Mouse (Mus musculus): Measurements from ENCODE around the gene Nebl. TPM values are rescaled to one million over a fixed set of nuclear protein-coding genes. Genes with fewer than 3 reads are reported as not detected.

Gene Nebl
- polyA plus RNA-seq, 1 experiment: 132 TPM

DNA sequence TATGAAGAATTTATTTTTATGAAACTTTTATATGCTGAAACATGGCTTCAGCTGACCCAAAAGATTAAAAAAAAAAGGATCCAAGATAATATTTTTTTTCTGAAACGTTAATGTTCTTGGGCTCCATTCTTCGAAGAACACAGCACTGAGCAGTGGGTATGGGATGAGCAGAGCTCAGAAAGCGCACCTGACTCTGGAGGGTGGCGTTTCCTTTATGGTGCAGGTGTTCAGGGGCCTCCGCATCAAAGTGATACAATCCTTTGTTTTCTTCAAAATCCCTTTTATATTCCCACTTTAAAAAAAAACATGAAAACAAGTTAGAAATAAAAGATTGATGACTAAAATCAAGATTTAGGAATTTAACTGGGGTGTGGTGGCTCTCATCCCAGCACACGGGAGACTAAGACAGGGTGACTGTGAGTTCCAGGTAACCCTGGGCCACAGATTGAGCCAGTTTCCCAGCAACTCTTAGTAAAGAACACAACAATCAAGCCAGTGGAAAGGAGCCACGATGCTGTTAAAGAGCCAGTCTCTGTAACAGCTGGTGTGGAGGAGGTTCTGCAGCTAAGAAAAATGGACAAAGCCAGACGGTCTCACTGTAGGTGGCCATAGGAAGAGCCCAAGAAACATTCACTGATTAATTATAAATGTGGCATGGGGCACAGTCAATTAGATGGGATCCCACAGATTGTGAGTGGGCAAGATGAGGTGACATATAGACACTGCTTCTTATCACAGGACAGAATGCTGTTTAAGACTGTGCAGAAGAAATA is 317.6 kb downstream of the Nebl start:
- Histone ChIP-seq H3K4me1 (replicated peaks; ENCODE audit: control insufficient read depth, insufficient read depth, low read length) (peaks cover 9% of the 10 kb centered on the region), H3K36me3 (ENCODE audit: control insufficient read depth, insufficient read depth, low read length) (no peaks in the 10 kb centered on the region), H3K4me3 (ENCODE audit: control insufficient read depth, insufficient read depth, low read length) (no peak overlapping the region), H3K27me3 (ENCODE audit: control insufficient read depth, insufficient read depth, low read length) (no peaks in the 10 kb centered on the region), H3K27ac (ENCODE audit: control insufficient read depth, insufficient read depth, low read length) (no peak overlapping the region)
- DNase-seq: peak; percentile 25
- WGBS: 14% methylated on average over 8 of the region's 8 CpGs
- TF ChIP-seq POLR2A (IDR thresholded peaks at IDR 0.05; ENCODE audit: control insufficient read depth, extremely low read depth, insufficient read depth, low read length, poor library complexity): no peak
- no peak for TF ChIP-seq CTCF (IDR thresholded peaks at IDR 0.05; ENCODE audit: borderline replicate concordance, control insufficient read depth, extremely low read depth, insufficient read depth, low read length, poor library complexity)

DNA sequence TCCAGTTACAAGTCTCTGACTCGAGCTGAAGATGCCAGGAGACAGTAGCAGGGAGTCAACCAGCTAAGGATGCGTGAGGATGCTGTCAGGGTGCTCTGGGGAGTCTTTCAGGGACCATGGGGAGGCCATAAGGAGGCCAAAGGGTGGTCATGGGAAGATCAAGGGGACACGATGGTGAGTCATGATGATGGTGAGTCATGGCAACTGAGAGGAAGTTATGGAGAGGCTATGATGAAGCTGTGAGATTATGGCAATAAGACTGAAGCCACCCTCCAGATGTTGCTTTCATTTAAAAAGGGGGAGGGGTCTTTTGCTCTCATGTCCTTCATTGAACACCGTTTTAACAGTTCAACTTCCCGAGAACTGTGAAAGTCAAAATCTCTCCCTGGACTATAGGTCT is 322.0 kb downstream of the Nebl start:
- H3K27ac ChIP-seq (ENCODE audit: control insufficient read depth, insufficient read depth, low read length): no peak overlapping the region
- no peaks in the 10 kb centered on the region for H3K36me3 ChIP-seq (ENCODE audit: control insufficient read depth, insufficient read depth, low read length)
- DNase-seq: no peak
- peaks cover 7% of the 10 kb centered on the region for H3K4me1 ChIP-seq (replicated peaks; ENCODE audit: control insufficient read depth, insufficient read depth, low read length)
- WGBS: 87% methylated on average over 5 of the region's 5 CpGs
- H3K27me3 ChIP-seq (ENCODE audit: control insufficient read depth, insufficient read depth, low read length): no peaks in the 10 kb centered on the region
- H3K4me3 ChIP-seq (ENCODE audit: control insufficient read depth, insufficient read depth, low read length): no peak overlapping the region
- TF ChIP-seq POLR2A (IDR thresholded peaks at IDR 0.05; ENCODE audit: control insufficient read depth, extremely low read depth, insufficient read depth, low read length, poor library complexity) (no peak), CTCF (IDR thresholded peaks at IDR 0.05; ENCODE audit: borderline replicate concordance, control insufficient read depth, extremely low read depth, insufficient read depth, low read length, poor library complexity) (no peak)

DNA sequence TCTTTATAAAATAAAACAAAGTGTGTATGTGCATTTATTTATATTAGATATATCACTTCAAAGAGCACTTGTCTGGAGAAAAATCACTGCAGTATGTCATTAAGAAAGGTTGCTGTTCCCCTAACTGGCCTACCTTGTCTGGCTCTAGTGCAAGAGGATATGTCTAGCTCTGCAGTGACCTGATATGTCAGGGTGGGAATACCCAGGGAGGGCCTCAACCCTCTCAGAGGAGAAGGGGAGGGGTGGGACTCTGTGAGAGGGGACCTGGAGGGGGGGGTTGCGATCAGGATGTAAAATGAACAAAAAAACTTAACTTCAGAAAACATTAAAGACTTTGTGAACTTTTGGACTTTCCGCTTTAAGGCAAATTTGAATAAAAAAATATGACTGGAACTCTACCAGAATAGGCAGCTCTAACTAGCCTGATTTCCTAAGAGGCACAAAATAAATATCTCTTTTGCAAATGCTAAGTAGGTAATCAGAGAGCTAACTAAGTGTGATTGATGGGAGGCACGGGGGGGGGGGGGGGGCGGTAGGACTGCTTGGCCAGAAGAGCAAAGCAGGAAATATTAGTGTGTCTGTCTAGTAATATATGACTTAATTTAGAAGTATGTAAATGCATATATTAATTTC is 325.2 kb downstream of the Nebl start:
- no peak overlapping the region for H3K27ac ChIP-seq (ENCODE audit: control insufficient read depth, insufficient read depth, low read length)
- H3K27me3 ChIP-seq (ENCODE audit: control insufficient read depth, insufficient read depth, low read length): no peaks in the 10 kb centered on the region
- 78% methylated on average over 4 of the region's 4 CpGs for WGBS
- H3K4me1 ChIP-seq (replicated peaks; ENCODE audit: control insufficient read depth, insufficient read depth, low read length): no peaks in the 10 kb centered on the region; the same call in 1 of the 2 replicates
- no peak overlapping the region for H3K4me3 ChIP-seq (ENCODE audit: control insufficient read depth, insufficient read depth, low read length)
- no peaks in the 10 kb centered on the region for H3K36me3 ChIP-seq (ENCODE audit: control insufficient read depth, insufficient read depth, low read length)
- no peak for TF ChIP-seq CTCF (IDR thresholded peaks at IDR 0.05; ENCODE audit: borderline replicate concordance, control insufficient read depth, extremely low read depth, insufficient read depth, low read length, poor library complexity)
- TF ChIP-seq POLR2A (IDR thresholded peaks at IDR 0.05; ENCODE audit: control insufficient read depth, extremely low read depth, insufficient read depth, low read length, poor library complexity): no peak
- DNase-seq: no peak

GRCm38 (mm10) chr2:17402511-17402910 is 328.8 kb downstream of the Nebl start:
- no peaks in the 10 kb centered on the region for H3K36me3 ChIP-seq (ENCODE audit: control insufficient read depth, insufficient read depth, low read length)
- no peak for DNase-seq
- 91% methylated on average over 4 of the region's 4 CpGs for WGBS
- no peak overlapping the region for H3K27ac ChIP-seq (ENCODE audit: control insufficient read depth, insufficient read depth, low read length)
- H3K27me3 ChIP-seq (ENCODE audit: control insufficient read depth, insufficient read depth, low read length): no peaks in the 10 kb centered on the region
- 0 out of 2 replicates have a peak, but pooled peaks cover 2% of the 10 kb centered on the region for H3K4me1 ChIP-seq (replicated peaks; ENCODE audit: control insufficient read depth, insufficient read depth, low read length)
- no peak for TF ChIP-seq POLR2A (IDR thresholded peaks at IDR 0.05; ENCODE audit: control insufficient read depth, extremely low read depth, insufficient read depth, low read length, poor library complexity)
- TF ChIP-seq CTCF (IDR thresholded peaks at IDR 0.05; ENCODE audit: borderline replicate concordance, control insufficient read depth, extremely low read depth, insufficient read depth, low read length, poor library complexity): no peak
- H3K4me3 ChIP-seq (ENCODE audit: control insufficient read depth, insufficient read depth, low read length): no peak overlapping the region

DNA sequence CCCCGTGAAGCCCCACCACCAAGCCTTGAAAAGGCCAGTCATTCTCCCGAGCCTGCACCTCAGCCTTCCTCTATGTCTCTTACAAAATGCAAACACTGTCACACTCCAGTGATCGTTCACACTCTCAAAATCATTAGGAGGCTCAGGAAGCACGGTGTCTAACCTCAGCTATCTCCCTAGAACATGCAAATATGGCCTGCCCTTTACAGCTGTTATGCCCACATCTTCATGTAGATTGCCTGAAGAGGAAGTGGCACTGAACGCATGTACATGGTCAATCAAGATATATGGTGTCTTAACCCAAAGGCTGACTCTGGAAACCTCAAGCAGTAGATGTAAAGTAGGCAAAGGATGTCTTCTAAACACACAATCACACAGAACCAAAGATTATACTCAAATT is 335.0 kb downstream of the Nebl start:
- Histone ChIP-seq H3K4me1 (replicated peaks; ENCODE audit: control insufficient read depth, insufficient read depth, low read length) (0 out of 2 replicates have a peak, but pooled peaks cover 2% of the 10 kb centered on the region), H3K36me3 (ENCODE audit: control insufficient read depth, insufficient read depth, low read length) (no peaks in the 10 kb centered on the region), H3K27me3 (ENCODE audit: control insufficient read depth, insufficient read depth, low read length) (no peaks in the 10 kb centered on the region), H3K27ac (ENCODE audit: control insufficient read depth, insufficient read depth, low read length) (no peak overlapping the region), H3K4me3 (ENCODE audit: control insufficient read depth, insufficient read depth, low read length) (no peak overlapping the region)
- WGBS: 77% methylated on average over 5 of the region's 5 CpGs
- no peak for TF ChIP-seq CTCF (IDR thresholded peaks at IDR 0.05; ENCODE audit: borderline replicate concordance, control insufficient read depth, extremely low read depth, insufficient read depth, low read length, poor library complexity)
- no peak for TF ChIP-seq POLR2A (IDR thresholded peaks at IDR 0.05; ENCODE audit: control insufficient read depth, extremely low read depth, insufficient read depth, low read length, poor library complexity)
- no peak for DNase-seq

DNA sequence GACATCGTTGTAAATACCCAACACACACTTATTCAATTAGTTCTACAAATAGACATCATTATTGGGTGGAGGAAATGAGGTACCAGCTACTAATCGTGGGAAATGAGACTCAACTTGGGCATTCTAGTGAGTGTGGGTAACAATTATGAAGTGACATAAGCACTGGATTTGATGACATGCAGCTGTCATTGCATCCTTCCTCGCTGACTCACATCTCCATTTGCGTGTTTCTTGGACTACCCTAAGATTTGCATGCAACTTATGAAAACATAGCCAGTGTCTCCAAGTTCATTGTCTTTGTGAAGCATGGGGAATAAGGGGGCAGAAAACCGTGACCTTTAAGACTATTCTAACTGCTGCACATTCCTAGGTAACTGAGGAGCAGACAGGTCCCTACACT is 339.9 kb downstream of the Nebl start:
- 77% methylated on average over 5 of the region's 5 CpGs for WGBS
- TF ChIP-seq POLR2A (IDR thresholded peaks at IDR 0.05; ENCODE audit: control insufficient read depth, extremely low read depth, insufficient read depth, low read length, poor library complexity) (no peak), CTCF (IDR thresholded peaks at IDR 0.05; ENCODE audit: borderline replicate concordance, control insufficient read depth, extremely low read depth, insufficient read depth, low read length, poor library complexity) (no peak)
- Histone ChIP-seq H3K36me3 (ENCODE audit: control insufficient read depth, insufficient read depth, low read length) (peaks cover 24% of the 10 kb centered on the region), H3K27ac (ENCODE audit: control insufficient read depth, insufficient read depth, low read length) (peak overlapping the region; percentile 63; the same call in 1 of the 2 replicates), H3K4me1 (replicated peaks; ENCODE audit: control insufficient read depth, insufficient read depth, low read length) (peaks cover 6% of the 10 kb centered on the region; the same call in 1 of the 2 replicates), H3K27me3 (ENCODE audit: control insufficient read depth, insufficient read depth, low read length) (no peaks in the 10 kb centered on the region), H3K4me3 (ENCODE audit: control insufficient read depth, insufficient read depth, low read length) (no peak overlapping the region)
- DNase-seq: peak; percentile 19
